Mouse (Mus musculus) megakaryocyte-erythroid progenitor cell, adult 5-6 weeks (primary cell): ENCODE measurements around the gene Nemp1. TPM values are rescaled to one million over a fixed set of nuclear protein-coding genes. Genes with fewer than 3 reads are reported as not detected.

Source experiments
- ATAC-seq: replicated peaks from 2 replicates; pipeline ENCODE4 v1.8.0; 2016; ENCODE audit warnings: mild to moderate bottlenecking, inconsistent platforms; ENCODE audit not compliant: severe bottlenecking, poor library complexity, low FRiP score, low TSS enrichment
- total RNA-seq, 2 experiments: library from RNA; stranded (forward) in 1 of 2; stranded (reverse) in 1 of 2; fragments of 200-1000, 215-1000 nt in 1 of 2; fragments of >200 nt in 1 of 2; fragmentation: Nextera tagmentation in 1 of 2; gene quantifications; 2 replicates each; pipeline ENCODE4 v1.2.3; 2014 to 2017

The Nemp1 gene
- total RNA-seq, 2 experiments from 2014 or later, result 19.4 to 35.2 TPM

DNA sequence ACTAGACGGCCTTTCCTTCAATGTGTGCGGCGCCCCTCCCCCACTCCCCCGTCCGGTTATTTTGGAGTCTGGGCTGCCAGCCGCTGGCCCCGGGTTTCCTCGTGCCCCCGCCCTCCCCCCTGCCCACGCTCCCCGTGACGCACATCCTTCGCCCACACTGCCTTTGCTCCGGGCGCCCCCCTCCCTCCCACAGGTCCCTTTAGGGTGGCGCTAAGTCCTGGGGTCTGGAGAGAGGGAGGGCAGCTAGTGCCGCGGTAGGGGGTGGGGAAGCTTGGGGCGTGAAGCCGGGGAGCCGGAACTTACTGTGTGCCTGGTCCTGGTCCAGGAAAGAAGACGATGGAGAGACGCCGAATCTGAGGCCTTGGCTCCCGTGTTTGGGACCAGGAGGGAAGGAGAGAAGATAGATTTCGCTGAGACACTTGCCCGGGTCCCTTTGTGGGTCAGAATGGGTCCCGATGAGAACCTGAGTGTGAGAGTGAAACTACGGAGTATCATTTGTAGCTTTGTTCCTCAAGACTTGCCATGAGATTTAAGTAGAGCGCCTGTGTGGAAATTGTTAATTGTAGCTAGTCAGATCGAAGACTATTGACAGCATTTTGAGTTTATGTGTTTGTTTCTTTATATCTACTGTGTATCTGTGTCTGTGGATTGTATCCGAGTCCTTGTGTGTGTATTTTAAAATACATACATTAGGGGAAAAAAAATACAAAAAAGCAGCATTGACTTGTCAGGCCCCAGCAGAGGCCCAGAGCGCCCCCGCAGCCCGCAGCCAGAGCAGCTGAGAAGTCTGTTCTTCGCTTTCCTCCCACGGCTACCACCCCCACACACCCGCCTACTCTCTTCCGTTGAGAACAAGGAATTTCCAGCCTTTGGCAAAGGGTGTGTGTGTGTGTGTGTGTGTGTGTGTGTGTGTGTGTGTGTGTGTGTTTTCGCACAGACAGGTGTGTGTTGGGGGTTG is 1.7 kb downstream of the Nemp1 start, which contains the start of gene Nab2:
Nab2 (minus strand) TSS at position 476 of the 958 bp plus-strand sequence.
- ATAC-seq, result 0 out of 2 replicates have a peak, but pooled peaks have one; percentile 9

DNA sequence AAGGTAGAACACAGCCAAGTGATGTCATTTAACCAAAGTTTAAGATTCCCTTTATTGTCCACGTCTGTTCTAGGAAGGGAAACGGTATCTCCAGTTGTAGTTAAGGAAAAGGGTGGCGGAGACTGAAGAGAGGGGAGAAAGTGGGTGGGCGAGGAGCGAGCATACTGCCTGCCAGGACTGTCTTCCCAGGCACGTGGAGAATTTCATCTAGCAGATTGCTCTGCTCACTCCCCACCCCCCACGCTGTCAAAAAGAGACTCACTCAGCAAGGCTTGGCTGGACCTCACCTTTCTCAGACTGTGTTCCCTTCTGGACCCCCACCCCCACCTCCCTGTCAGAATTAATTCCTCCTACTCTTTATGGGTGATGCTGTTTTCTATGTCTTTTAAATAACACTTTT is 2.5 kb downstream of the Nemp1 start:
- ATAC-seq, result no peak

DNA sequence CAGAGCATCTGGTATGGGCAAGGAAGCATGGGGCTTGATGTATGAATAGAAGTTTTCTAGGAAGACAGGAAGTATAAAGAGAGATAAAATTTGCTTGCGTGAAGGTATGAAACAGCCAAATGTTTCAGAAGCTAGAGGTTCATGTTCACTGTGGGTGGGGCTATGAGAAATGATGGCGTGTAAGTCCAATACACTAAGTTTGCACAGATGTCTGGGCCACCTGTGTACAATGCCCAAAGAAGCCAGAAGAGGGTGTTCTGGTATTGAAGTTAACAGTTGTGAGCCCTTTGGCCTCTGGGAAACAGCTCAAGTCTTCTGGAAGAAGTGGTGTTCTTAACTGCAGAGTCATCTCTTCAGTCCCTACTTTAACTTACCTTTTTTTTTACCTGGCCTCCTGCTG is 3.5 kb downstream of the Nemp1 start:
- no peak for ATAC-seq

DNA sequence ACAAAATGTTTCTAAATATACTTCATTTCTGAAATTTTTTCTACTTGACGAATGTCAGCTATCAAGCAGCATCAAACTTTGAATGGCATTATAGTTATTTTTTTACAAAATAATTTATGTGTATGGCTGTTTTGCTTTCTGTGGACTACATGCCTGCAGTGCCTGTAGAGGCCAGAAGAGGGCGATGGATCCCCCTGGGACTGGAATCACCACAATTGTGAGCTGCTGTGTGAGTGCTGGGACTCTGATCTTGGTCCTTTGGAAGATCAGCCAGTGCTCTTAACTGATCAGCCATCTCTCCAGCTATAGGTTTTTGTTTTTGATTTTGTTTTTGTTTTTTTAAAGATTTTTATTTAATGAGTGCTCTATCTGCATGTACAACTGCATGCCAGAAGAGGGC is 4.6 kb downstream of the Nemp1 start:
- ATAC-seq, result no peak

DNA sequence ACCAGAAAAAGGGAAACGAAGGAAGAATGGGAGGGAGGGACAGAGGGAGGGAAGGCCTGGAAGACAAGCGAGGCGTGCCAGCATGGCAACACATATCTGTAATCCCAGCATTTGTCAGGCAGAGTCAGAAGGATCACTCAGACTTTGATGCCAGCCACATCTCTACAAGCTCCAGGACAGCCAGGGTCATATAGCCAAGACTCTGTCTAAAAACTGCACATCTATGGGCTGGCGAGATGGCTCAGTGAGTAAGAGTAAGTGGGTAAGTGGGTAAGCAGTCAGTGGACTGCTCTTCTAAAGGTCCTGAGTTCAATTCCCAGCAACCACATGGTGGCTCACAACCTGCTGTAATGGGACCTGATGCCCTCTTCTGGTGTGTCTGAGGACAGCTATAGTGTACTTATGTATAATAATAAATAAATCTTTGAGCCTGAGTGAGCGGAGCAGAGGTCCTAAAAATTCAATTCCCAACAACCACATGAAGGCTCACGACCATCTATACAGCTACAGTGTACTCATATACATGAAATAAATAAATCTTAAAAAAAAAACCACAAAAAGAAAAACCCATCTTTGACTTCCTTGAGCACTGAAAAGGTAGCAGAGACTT is 7.5 kb downstream of the Nemp1 start:
- ATAC-seq, result no peak

DNA sequence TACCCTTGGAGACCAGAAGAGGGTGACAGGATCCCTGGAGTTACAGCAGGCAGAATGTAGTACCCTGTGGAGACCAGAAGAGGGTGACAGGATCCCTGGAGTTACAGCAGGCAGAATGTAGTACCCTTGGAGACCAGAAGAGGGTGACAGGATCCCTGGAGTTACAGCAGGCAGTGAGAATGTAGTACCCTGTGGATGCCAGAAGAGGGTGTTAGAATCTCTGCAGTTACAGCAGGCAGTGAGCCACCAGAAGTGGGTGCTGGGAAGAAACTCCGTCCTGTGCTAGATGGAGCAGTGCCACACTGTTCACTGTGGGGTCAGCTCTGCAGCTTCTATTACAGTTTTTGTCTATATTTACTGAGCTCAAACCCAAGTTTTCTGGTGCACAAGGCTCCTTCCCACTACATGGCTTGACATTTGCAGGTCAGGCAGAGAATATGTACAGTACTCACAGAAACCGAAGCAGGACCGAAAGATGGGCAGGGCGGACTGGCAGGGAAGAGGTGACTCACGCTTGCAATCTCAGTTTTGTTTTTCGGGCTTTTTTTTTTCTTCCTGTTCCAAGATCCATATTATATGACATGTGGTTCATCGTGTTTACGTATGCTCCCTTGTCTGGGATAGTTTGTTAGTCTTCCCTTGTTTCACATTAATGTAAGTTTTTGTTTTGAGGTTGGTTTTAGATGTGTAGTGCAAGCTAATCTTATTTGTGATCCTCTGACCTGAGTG is 8.3 kb downstream of the Nemp1 start:
- peak; percentile 67 for ATAC-seq

DNA sequence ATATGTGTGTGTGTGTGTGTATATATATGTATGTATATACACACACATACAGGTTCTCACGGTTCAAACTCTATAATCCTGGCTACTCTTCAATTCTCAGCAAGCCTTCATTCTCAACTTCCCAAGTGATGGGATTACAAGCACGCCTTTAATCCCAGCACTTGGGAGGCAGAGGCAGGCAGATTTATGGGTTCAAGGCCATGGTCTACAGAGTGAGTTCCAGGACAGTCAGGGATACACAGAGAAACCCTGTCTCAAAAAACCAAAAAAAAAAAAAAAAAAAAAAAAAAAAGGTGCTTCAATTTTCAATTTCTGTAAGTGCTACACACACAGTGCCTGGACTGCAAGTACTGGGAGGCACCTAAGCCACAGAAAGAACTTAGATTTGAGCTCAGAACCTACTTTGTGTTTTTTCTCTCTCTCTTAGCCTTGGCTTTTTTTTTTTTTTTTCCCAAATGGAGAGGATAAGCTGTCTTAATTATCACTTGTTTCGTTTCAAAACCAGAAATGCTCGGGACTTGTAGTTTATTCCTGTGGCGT is 9.2 kb downstream of the Nemp1 start:
- ATAC-seq, result no peak

DNA sequence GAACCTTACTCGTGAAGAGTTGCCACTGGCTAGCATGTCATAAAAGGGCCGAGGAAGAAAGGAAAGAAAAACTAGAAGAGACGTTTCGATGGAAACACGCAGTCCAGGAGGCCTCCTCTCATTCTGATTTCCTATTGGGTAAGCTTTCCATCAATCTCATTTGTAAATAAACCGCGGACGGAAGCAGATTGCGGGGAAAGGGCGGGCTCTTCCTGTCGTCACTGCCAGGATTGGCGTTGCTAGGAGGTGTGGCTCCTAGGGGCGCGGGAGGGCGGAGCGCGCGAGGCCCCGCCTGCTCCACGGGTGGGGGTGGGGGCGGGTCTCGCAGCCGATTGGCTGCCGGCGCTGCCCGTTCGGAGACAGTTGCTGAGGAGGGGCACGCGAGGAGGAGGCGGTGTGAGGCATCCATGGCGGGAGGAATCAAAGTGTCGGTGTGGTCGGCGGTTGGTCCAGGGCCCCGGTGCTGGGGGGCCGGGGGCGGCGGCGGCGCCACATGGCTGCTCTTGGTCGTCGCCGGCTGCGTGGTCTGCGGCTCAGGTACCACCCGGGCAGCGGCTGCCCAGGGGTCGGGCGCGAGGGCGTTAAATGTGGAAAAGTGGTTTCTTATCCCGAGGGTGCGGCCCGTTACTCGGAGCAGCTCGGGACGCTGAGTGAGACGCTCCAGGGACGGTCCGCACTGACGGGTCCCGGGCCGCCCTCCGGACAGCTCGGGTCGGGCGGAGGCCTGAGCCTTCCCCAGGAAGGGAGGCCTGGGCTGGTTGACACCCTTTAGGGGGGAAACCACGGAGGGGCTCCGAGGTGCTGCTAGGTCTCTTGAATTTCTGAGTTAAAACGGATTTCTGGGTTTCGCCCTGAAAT is 10.2 kb downstream of the Nemp1 start:
- ATAC-seq, result peak; percentile 87

DNA sequence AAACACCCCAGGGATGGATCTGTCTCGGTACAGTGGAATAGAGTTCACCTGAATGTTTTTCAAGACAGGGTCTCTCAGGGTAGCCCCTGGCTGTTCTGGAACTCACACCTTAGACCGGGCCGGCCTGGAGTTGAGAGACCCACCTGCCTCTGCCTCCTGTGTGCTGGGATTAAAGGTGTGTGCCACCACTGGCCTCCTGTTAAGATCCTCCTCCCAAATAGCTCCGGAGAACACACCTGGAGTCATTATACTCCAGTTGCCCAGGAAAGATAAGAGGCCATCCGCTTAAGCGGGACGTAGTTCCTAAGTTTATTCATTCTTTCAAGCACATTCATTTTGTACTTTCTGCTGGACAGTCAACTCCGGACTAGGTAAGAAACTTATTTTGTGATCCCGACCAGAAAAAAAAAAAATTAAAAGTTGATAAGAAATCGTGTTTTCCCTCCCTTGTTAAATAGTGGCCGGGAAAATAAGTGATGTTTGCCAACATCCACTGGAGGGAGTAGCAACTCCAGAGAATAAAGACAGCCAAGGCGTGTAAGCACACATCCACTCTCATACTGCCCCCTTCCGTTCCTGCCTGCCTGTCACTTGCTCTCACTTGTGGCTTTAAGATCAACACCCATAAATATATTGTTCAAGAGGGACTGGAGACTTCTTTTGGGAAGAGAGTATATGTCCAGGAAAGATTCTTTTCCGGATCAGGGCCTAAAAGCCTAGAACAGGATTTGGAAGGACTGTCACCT is 11.1 kb downstream of the Nemp1 start:
- peak; percentile 58 for ATAC-seq

DNA sequence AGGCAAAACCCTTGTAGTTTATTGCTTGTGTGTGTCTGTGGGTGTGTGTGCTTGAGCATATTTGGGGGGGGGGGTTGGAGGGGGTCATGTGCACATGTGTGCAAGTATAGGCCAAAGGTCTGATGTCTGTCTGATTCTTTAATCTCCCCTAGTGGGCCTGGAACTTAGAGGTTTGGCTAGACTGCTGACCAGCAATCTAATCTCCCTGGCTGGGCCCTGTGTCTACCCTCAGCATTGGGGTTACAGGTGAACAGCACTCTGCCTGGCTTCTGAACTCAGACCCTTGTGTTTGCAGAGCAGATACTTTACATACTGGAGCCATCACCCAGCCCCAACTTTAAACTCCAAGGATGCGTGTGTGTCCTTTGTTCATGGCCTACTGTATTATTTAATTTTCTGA is 12.5 kb downstream of the Nemp1 start:
- ATAC-seq, result no peak

DNA sequence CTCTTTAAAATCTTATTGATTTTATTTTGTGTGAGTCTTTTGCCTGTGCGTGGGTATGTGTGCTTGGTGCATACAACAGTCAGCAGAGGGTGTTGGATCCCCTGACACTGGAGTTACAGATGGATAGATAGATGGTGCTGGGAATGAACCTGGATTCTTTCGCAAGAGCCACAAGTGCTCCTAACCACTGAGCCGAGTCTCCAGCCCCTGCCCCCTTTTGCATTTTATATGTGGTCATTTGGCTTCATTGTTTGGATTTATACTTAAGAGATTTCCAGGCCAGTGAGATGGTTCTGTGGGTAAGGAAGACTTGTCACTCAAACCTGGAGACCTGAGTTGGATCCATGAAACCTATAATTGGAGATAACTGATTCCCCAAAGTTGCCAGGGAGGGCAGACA is 13.2 kb downstream of the Nemp1 start:
- no peak for ATAC-seq

DNA sequence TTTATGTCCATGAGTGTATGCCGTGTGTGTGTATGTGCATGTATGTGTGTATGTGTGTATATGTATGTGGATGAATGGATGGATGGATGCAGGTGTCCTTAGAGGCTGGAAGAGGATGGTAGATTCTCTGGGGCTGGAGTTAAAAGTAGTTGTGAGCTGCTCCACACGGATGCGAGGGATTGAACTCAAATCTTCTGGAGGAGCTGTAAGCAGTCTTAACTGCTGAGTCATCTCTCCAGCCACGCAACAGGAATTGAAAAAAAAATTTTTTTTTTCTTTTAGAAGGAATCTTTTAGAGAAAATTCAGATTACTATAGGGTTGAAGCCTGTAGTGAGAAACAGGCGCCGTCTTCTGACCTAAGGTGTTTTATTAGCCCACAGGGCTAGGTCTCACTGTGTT is 16.2 kb downstream of the Nemp1 start:
- no peak for ATAC-seq

DNA sequence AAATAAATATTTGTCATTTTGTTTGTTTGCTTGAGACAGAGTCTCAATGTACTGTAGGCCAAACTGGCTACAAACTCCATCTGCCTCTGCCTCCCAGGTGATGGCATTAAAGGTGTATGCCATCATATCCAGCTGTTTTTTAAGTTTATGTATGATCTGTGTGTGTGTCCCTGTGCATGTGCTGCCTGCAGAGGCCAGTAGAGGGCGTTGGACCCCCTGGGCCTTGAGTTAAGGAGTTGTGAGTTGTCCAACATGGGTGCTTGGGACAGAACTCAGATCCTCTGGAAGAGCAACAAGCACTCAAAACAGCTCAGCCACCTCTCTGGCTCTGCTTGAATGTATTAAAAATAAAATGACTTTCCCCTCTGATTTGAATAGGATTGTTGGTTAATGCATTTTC is 24.4 kb downstream of the Nemp1 start:
- ATAC-seq, result no peak

DNA sequence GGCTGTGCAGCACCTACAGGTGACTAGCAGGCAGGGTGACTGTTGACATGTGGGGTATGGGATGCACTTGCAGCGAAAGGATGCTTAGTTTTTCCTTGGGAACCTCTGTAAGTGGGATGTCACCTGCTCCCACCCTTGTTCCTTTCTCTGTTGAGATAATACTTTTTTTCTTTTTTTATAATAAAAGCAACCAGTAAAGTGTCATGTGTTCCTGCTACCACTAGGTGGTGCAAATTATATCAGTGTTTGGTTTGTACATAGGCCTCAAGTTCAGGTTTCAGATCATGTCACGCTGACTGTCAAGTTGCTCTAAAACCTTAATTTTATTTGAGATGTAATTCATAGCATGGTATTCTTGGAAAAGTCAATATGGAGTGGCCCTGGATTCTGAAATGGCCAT is 27.9 kb downstream of the Nemp1 start:
- ATAC-seq, result peak; percentile 71

DNA sequence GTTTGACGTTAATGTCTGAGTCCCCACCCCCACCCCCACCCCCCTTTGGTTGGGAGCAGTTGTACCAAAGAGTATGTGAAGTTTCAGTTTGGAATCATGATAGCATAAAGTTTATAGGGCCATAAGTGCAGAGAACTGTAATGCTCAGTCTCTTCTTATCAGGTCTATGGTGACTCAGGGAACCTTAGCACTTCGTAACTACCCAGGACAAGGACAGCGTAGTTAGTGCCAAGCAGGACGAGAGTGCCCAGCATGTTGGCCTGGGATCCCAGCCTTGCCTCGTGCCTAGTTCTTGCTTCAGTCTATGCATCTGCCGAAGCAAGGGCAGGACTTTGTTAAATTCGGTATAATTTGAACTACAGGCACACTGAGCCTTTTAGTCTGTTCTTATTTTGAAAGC is 29.1 kb downstream of the Nemp1 start:
- 0 out of 2 replicates have a peak, but pooled peaks have one; percentile 16 for ATAC-seq

DNA sequence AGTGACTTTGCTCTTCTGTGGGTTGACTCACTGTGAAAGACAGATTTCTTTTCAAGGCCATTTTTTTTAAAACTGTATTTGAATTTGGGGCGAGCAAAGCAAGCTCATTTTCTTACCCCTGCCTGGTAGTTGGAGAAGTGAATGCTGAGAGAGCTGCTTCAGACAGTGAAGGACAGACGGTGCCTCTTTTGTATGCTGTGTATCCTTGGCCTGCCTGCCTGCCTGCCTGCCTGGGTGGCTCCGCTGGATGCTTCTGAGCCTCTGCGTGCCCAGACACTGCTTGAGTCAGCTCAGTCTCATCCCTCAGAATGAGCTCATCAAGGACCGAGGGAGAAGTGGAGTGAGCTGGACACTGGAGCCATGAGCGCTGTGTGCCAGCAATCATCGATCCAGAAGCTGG is 32.3 kb downstream of the Nemp1 start:
- ATAC-seq, result no peak

DNA sequence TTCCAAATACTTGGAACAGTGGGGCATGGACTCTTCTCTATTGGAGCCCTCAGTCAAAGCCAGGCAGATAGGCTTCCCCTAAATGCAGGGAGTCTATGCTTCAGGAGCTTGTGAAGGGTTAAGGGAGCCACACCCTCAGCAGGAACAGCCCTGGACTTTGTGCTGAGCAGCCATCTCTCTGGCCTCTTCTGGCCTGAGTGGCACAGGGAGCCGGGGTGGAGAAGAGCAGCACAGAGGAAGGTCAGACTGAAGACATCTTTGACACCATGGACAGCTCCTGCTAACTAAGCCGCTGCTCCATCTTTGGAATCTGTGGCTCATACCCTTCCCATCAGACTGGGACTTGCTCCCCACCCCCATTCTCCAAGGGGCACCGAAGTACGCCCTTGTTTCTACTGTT is 36.6 kb downstream of the Nemp1 start:
- ATAC-seq, result peak; percentile 40; the same call in 1 of the 2 replicates

DNA sequence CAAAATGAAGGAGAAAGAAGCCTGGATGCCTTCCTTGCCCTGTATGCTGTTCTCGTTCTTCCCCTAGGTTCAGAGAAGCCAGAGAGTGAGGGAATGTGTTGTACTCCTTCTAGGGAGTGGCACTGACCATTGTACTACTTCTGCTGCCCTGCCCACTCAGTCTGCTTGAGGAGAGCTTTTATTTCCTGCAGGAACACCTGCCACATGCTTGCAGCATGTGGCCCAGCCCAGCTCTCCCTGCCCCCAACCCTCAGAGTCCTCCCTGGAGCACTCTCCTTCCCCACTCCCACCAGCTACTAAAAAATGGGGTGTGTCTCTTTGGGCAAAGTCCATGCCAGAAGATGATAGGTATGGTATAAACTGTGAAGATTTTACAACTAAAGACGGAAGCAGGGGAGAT is 37.6 kb downstream of the Nemp1 start:
- ATAC-seq, result no peak
